Mouse (Mus musculus): ENCODE measurements around the gene Npff. TPM values are rescaled to one million over a fixed set of nuclear protein-coding genes. Genes with fewer than 3 reads are reported as not detected.

Gene Npff
- total and polyA plus RNA-seq, 3 experiments = 0.76 to 2.7 (median 1.1) TPM

DNA sequence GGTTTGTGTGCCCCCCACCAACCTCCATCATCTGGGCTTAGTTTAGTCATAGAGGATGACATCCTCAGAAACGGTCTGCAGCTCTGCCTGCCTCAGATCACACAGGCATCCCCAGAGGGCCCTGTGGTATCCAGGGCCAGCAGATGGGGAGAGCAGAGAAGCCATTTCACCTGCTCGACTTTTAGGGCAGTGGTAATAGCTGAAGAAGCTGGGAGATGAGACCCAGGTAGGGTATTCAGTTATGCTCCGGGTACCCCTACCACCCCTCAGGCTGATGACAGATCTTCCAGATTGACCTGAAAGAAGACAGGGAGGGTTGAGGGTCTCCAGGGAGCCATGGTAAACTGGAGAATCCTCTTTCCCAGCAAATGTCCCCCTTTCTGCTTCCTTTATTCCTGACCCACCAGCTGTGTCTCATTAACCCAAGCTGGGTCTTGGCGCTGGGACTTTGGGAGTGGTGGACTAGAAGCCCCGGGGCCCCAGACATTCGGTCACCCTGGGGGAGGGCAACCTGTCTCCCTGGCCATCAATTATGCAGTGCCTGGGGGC lies 13.4 kb downstream of the Npff start:
- no peak for TF ChIP-seq TCF12 (IDR thresholded peaks at IDR 0.05; ENCODE audit: low read depth, low read length)
- no peak for TF ChIP-seq MAFK (IDR thresholded peaks at IDR 0.05; ENCODE audit: insufficient replicate concordance, low read length)
- no peak for TF ChIP-seq MEF2A (IDR thresholded peaks at IDR 0.05; ENCODE audit: borderline replicate concordance, low read depth, low read length)
- no peak for TF ChIP-seq CHD1 (IDR thresholded peaks at IDR 0.05; ENCODE audit: low read depth, low read length)
- no peak for TF ChIP-seq E2F4 (IDR thresholded peaks at IDR 0.05; ENCODE audit: insufficient replicate concordance, low read depth, low read length)
- 0 out of 2 replicates have a peak, but pooled peaks have one; percentile 17 for TF ChIP-seq POLR2A (IDR thresholded peaks at IDR 0.05; ENCODE audit: low read depth, low read length)
- TF ChIP-seq ZMIZ1 (IDR thresholded peaks at IDR 0.05; ENCODE audit: low read depth, low read length) = peak; percentile 67; the same call in 1 of the 2 replicates
- no peak for TF ChIP-seq MXI1 (IDR thresholded peaks at IDR 0.05; ENCODE audit: low read depth, low read length)
- no peak for TF ChIP-seq RAD21 (IDR thresholded peaks at IDR 0.05; ENCODE audit: low read depth, low read length)
- peak overlapping the region; percentile 0; the same call in 1 of the 2 replicates for H3K9ac ChIP-seq (ENCODE audit: insufficient read depth, low read depth)

DNA sequence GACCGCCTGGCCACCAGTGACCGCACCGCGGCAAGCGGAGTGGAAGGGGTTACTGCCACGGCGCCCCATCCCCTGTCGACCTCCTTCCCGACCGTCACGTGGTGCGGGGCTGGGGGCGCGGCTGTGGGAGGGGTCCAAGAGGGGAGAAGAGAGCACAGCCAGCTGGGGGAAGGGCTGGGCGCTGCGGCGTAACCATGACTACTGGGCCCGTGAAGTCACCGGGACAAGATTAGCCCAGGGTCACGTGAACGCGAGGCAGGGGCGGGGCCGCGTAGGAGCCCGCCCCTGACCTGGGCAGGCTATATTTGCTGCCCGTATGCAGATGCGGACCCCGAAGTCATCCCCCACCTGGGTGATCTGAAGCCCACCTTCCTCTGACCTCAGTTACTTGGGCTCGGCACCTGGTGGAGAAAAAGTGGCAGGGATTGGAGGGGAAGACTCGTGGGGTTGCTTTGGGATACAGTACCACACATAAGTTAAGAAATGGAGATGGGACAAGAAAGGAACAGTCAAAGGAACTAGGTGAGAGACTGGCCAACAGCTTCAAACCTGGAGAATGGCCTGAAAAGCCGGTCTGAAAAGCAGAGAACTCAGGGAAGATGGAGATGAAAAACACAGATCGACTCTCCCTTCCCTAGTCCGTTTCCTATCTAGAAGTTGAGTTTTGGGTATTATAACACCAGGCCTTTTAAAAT lies 14.0 kb downstream of the Npff start:
- TF ChIP-seq CTCF (conservative IDR thresholded peaks at IDR 0.05 in 1 of 2, IDR thresholded peaks at IDR 0.05 in 1 of 2; ENCODE audit: low read depth in 2 of 2, low read length in 2 of 2) (no peak), TBP (conservative IDR thresholded peaks at IDR 0.05; ENCODE audit: low read depth, low read length) (peak; percentile 83), MAX (IDR thresholded peaks at IDR 0.05; ENCODE audit: low read length) (no peak; the same call in 1 of the 2 replicates), SMC3 (IDR thresholded peaks at IDR 0.05; ENCODE audit: low read depth, low read length) (no peak), USF2 (conservative IDR thresholded peaks at IDR 0.05; ENCODE audit: low read depth, low read length) (peak; percentile 84), RCOR1 (conservative IDR thresholded peaks at IDR 0.05; ENCODE audit: low read depth, low read length) (no peak), ELF1 (IDR thresholded peaks at IDR 0.05; ENCODE audit: low read depth, low read length) (peak; percentile 46; the same call in 1 of the 2 replicates), JUN (IDR thresholded peaks at IDR 0.05; ENCODE audit: insufficient read depth, low read depth, low read length) (peak; percentile 75), ETS1 (conservative IDR thresholded peaks at IDR 0.05; ENCODE audit: low read depth, low read length) (0 out of 2 replicates have a peak, but pooled peaks have one; percentile 16), HCFC1 (IDR thresholded peaks at IDR 0.05; ENCODE audit: low read depth, low read length) (peak; percentile 43), KAT2A (IDR thresholded peaks at IDR 0.05; ENCODE audit: insufficient replicate concordance, low read length) (no peak), ZC3H11A (IDR thresholded peaks at IDR 0.05; ENCODE audit: low read depth, low read length) (no peak), BHLHE40 (IDR thresholded peaks at IDR 0.05; ENCODE audit: low read depth, low read length) (peak; percentile 92), TCF12 (IDR thresholded peaks at IDR 0.05; ENCODE audit: low read depth, low read length) (no peak), CHD1 (IDR thresholded peaks at IDR 0.05; ENCODE audit: low read depth, low read length) (no peak), CHD2 (IDR thresholded peaks at IDR 0.05; ENCODE audit: low read length) (peak; percentile 69; the same call in 1 of the 2 replicates), NELFE (IDR thresholded peaks at IDR 0.05; ENCODE audit: low read depth, low read length) (no peak), MEF2A (IDR thresholded peaks at IDR 0.05; ENCODE audit: borderline replicate concordance, low read depth, low read length) (peak; percentile 98), E2F4 (IDR thresholded peaks at IDR 0.05; ENCODE audit: insufficient replicate concordance, low read depth, low read length) (no peak), RAD21 (IDR thresholded peaks at IDR 0.05; ENCODE audit: low read depth, low read length) (no peak), POLR2AphosphoS2 (IDR thresholded peaks at IDR 0.05; ENCODE audit: low read depth, low read length) (no peak), USF1 (IDR thresholded peaks at IDR 0.05; ENCODE audit: low read depth, low read length) (peak; percentile 93), SIN3A (IDR thresholded peaks at IDR 0.05; ENCODE audit: low read length) (peak; percentile 67; the same call in 1 of the 2 replicates), MAFK (IDR thresholded peaks at IDR 0.05; ENCODE audit: insufficient replicate concordance, low read length) (no peak), MXI1 (IDR thresholded peaks at IDR 0.05; ENCODE audit: low read depth, low read length) (peak; percentile 89), GABPA (IDR thresholded peaks at IDR 0.05; ENCODE audit: insufficient replicate concordance, low read depth, low read length) (no peak)
- Histone ChIP-seq H3K36me3 (replicated peaks in 1 of 2; ENCODE audit: control insufficient read depth in 1 of 2, insufficient read depth in 1 of 2, low read length in 1 of 2) (peaks cover 0 to 12% of the 10 kb centered on the region in 2 experiments), H3K27me3 (replicated peaks) (no peaks in the 10 kb centered on the region), H3K9me3 (replicated peaks; ENCODE audit: low read length) (no peaks in the 10 kb centered on the region), H3K4me2 (ENCODE audit: insufficient read depth, low read depth, poor library complexity, severe bottlenecking) (peak overlapping the region; percentile 94), H3K4me3 (replicated peaks in 1 of 3; ENCODE audit: low read depth in 2 of 3, low read length in 2 of 3, poor library complexity in 1 of 3) (peak overlapping the region; percentile 39 to 74 (median 40)), H3K79me2 (replicated peaks; ENCODE audit: control insufficient read depth, extremely low read depth, insufficient read depth, poor library complexity, severe bottlenecking) (no peaks in the 10 kb centered on the region), H3K4me1 (ENCODE audit: control insufficient read depth in 1 of 2, insufficient read depth in 2 of 2) (peaks cover 21 to 49% of the 10 kb centered on the region in 2 experiments), H3K9ac (ENCODE audit: insufficient read depth, low read depth) (peak overlapping the region; percentile 52), H3K27ac (ENCODE audit: insufficient read depth, low read depth) (no peak overlapping the region)
- DNase-seq (ENCODE audit: extremely low read depth) = peak; percentile 78
- dilution Hi-C loops (cut with MboI; ENCODE audit: extremely low pct_ligation_motif_present, extremely low pct_unique_long_range_greater_than_20kb, low sequenced_read_pairs) (no loop called here), in situ Hi-C loops (cut with MboI; ENCODE audit: low pct_ligation_motif_present, low pct_unique_long_range_greater_than_20kb, low sequenced_read_pairs) (no loop called here)

More for the DNA sequence above, 13.4 kb downstream of the Npff start:
- Histone ChIP-seq H3K79me2 (replicated peaks; ENCODE audit: control insufficient read depth, extremely low read depth, insufficient read depth, poor library complexity, severe bottlenecking) (no peaks in the 10 kb centered on the region), H3K4me1 (ENCODE audit: control insufficient read depth in 1 of 2, insufficient read depth in 2 of 2) (peaks cover 24 to 55% of the 10 kb centered on the region in 2 experiments), H3K27me3 (replicated peaks) (peaks cover 3% of the 10 kb centered on the region), H3K4me3 (replicated peaks in 1 of 3; ENCODE audit: low read depth in 2 of 3, low read length in 2 of 3, poor library complexity in 1 of 3) (no peak overlapping the region), H3K4me2 (ENCODE audit: insufficient read depth, low read depth, poor library complexity, severe bottlenecking) (peak overlapping the region; percentile 94), H3K27ac (ENCODE audit: insufficient read depth, low read depth) (no peak overlapping the region), H3K9me3 (replicated peaks; ENCODE audit: low read length) (no peaks in the 10 kb centered on the region), H3K36me3 (replicated peaks in 1 of 2; ENCODE audit: control insufficient read depth in 1 of 2, insufficient read depth in 1 of 2, low read length in 1 of 2) (peaks cover 0 to 8% of the 10 kb centered on the region in 2 experiments)
- dilution Hi-C loops (cut with MboI; ENCODE audit: extremely low pct_ligation_motif_present, extremely low pct_unique_long_range_greater_than_20kb, low sequenced_read_pairs) = no loop called here
- in situ Hi-C loops (cut with MboI; ENCODE audit: low pct_ligation_motif_present, low pct_unique_long_range_greater_than_20kb, low sequenced_read_pairs) = no loop called here
- peak; percentile 64 for DNase-seq (ENCODE audit: extremely low read depth)
